Mouse (Mus musculus) adrenal gland, postnatal 4 days (tissue): ENCODE data around the gene Cyp4f39. TPM values are rescaled to one million over a fixed set of nuclear protein-coding genes. Genes with fewer than 3 reads are reported as not detected.
A peak's percentile ranks its signal among the peaks of the same experiment; 100 is the strongest.
"Not testable (repeated sequence)": the region's sequence is repeated elsewhere in the genome, so short reads cannot be mapped to it uniquely, and the experiment has no call there.

Experiments used
- DNase-seq, 2 experiments: peaks; one replicate each; pipeline ENCODE4 v3.0.0; 2021 to 2022; ENCODE audit warnings: low spot score in 2 of 2, mixed read lengths in 2 of 2
- total RNA-seq, 2 experiments: library from RNA; stranded (reverse); gene quantifications; 2 replicates each; pipeline ENCODE4 v1.2.3; 2021

Gene Cyp4f39
- total RNA-seq, 2 experiments from 2014 or later = 0.67 TPM; not detected in 1

DNA sequence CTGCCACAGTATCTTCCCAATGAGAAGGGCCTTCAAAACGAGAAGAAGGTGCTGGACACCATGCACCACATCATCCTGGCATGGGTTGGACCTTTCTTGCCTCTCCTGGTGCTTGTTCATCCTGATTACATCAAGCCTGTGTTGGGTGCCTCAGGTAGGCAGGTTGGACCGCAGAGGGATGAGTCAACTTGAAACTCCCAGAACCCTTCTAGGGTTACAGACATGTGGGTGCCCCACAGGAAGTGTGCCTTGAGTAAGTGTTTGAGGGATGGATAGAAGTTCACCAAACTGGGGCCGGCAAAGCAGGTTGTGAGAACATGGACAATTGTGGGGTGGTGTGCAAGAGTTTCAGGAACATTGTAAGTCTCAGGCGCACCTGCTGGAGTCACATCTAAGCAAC is 18.3 kb downstream of the Cyp4f39 start:
- DNase-seq = no peak

DNA sequence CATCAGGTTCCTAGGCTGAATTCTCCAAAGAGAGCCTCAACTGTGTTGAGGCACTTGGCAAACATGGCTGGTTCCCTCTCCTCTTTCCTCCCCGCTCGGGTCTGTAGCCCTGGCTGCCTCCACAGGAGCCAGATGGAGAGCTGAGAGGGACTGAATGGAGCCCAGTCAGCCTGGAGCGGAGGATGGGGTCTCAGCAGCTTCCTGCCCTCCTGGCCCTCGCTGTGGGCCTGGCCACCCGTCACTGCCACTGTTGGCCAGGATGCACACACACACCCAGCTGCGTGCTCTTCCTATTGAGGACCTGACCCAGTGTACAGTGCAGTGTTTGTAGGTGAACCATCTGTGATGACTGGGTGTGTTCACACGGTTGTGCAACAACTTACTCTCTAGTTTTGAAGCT is 19.7 kb downstream of the Cyp4f39 start:
- DNase-seq = no peak

DNA sequence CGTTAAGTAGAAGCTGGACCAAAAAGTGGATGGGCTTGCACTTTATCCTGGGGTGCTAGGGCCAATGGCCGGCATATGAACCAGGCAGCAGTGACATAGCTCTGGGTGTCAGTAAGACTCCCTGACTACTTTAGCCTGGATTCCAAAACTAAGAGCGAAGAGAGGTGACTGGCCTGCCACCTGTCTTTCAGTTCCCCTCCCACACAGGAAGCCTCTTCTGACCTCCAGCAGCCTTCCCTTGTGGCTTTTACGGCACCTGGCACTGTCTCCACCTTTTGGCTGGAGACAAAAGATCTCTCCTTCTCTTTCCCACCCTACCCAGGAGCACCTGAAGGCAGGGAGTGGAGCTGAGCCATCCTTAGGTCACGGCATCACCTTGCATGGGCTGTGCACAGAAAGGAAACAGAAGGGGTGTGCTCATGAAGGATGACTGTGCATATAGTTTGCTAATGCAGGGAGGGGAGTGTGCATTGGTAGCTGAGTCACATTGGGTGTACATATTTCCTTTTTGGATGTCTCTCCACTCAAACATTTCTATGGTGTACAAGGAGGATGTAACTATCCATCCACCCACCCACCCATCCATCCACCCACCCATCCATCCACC is 22.5 kb downstream of the Cyp4f39 start:
- no peak for DNase-seq

DNA sequence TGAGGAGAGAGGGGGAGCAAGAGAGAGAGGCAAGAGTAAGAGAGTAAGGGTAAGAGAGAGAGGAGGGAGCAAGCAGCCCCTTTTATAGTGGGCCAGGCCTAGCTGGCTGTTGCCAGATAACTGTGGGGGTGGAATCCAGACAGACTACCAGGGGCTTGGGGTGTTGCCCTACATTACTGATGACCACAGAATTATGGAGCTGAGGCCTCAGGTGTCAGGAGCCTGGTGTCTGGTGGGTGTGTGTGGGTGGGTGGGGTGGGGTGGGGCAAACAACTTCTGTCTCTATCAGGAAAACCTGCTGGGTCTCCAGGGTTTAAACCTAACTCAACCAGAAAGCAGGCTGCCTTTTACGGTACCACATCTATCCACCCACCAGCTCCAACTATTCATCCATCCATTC is 24.7 kb downstream of the Cyp4f39 start:
- DNase-seq = no peak

DNA sequence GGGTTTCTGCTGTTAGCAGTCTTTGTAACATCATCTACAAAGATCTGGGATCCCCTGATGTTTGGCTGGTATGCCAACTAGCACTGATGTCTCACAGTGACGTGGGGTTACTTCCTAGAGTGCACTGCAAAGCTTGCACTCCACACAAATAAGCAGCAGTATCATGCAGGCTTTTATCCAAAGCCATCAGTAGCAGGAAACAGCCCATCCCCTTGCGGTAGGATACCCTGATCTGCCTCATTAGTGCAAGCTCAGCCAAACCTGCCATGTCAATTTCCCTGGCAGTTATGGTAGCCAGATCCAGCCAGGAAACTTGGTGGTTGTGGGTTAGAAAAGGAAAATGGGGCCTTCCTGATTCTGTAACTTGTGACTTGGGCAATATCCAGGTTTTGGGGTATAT is 26.2 kb downstream of the Cyp4f39 start:
- no peak for DNase-seq

DNA sequence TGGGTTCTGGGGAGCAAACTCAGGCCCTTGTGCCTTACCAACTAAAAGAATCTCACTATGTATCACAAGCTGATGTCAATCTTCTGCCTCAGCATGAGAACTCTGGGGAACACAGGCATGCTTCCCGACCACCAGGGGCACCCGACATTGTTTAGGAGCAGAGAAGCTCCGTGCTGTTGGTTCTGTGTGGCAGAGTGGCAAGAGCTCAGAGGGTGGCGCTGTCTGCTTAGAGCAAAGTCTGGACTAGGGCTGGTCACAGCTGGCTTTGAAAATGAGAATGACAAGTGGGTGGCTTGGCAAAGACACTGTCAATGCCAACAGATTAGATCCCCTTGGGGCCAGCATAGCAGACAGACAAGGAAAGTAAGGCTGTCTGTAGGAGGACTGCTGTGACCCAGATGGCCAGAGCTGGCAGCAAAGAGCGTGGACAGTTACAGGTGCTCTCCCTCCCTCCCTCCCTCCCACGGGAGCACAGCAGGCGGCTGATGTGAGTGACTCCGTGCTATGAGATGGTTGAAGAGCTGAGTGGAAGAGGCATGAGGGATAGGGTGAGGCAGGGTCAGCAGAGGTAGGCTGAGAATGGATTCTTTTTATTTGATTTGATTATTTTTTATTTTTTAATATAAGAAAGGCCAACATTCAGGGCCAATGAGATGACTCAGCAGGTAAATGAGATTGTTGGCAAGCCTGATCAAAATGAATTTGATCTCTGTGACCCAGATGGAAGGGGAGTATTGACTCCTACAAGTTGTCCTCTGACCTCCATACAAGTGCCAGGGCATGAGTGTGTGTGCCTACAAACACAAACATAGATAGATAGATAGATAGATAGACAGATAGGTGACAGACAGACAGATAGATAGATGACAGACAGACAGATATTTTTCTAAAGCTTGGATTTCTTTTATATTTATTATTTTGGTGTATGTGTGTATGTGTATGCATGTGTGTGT is 27.3 kb downstream of the Cyp4f39 start:
- peak in 1 of 2 experiments; percentile 14 for DNase-seq

DNA sequence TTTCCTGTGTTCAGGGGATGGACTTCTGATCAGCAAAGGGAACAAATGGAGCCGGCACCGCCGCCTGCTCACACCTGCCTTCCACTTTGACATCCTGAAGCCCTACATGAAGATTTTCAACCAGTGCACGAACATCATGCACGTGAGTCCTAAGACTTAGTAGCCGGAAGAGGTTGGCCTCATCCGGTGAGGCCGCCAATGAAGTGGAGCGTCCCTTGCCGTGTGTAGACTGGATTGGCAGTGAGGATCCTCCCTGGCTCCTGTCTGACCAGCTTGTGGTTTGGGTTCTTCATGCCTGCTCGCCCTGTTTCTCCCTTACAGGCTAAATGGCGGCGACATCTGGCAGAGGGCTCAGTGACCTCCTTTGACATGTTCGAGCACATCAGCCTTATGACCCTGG is 29.2 kb downstream of the Cyp4f39 start:
- no peak for DNase-seq

DNA sequence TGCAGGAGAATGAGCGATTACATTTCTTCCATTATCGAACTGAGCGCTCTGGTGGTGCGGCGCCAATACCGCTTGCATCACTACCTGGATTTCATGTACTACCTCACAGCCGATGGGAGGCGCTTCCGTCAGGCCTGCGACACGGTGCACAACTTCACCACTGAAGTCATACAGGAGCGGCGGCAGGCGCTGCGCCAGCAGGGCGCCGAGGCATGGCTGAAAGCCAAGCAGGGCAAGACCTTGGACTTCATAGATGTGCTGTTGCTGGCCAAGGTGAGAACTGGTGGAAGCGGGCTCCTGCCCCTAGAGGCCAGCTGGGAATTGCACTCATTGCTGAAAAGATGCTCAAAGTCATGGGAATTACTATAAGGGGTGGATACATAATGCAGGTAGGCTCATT is 30.7 kb downstream of the Cyp4f39 start:
- peak; percentile 72 to 80 for DNase-seq

DNA sequence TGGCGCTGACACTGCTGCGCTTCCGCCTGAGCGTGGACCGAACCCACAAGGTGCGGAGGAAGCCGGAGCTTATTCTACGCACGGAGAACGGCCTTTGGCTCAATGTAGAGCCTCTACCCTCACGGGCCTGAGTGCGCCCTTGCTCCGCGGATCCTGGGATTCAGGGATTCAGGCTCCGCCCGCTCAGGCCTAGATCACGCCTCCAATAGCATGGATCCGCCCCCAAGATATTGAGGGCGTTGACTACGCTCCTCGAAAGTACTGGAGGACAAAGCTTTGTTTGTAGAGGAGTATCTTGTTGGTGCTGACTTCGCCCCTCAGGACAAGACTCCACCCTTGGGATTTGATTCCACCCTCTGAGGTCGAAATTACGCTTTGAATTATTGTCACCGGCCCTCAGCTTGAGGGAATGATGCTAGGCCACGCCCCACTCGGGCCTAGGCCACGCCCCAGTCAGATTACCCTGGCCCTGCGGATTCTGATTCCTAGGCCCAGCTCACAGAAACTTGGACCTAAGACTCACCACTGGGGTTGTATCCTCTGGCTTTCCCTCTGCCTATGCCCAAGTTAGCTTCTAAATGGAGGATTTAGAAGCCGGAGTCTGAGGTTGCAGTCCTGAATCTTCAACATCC is 39.9 kb downstream of the Cyp4f39 start:
- no peak for DNase-seq

DNA sequence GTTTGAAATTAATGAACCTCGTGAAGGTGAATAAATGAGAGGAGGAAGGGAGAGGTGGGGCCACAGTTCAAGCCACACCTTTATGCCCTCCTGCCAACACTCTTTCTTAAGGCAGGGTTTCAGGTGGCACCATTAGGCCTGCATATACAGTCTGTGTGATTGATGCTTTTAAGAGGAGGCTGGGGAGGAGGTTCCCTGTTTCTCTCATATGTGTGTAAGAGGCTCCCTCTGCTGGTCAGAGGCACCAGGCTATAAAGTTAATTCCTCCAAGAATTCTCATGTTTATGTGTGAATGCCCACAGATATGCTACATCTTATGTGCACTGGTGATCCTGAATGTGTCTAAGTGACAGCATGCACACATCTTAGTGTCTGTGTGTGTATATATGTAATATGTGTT is 42.1 kb downstream of the Cyp4f39 start:
- peak in 1 of 2 experiments; percentile 41 for DNase-seq

DNA sequence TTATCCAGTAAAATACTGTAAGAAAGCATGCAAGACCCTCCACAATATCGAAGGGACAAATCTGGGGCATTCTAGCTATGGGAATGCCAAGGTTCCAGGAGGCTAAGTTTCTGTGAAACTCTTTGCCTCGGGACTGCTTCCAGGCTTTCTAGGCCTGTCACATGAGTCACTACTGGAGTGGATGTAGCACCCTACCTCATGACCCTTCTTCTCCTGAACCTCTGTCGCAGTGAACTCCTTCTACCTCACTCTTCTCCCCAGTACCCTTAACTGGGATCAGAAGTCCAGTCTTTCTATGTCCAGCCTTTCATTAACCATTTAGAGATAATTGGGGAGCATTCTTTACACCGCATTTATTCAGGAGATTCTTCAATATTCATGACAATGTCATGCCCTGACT is 48.0 kb downstream of the Cyp4f39 start:
- not testable (repeated sequence) for DNase-seq

DNA sequence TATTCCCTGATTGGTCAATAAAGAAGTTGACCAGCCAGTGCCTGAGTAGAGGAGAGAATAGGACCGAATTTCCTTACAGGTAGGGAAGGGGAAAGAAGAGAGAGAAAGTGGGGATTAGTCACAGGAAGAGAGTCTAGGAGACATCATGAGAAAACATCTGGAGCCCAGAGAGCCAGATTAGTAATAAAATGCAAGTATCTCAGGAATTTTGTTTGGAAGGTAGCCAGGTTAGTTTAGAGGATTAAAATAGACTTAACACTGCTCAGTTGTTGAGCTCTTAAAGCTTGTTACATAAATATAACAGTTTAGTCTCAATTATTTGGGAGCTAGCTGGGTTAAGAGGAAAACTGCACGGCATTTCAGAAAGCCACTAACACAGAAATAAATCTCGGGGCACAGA is 48.5 kb downstream of the Cyp4f39 start:
- DNase-seq = no peak

DNA sequence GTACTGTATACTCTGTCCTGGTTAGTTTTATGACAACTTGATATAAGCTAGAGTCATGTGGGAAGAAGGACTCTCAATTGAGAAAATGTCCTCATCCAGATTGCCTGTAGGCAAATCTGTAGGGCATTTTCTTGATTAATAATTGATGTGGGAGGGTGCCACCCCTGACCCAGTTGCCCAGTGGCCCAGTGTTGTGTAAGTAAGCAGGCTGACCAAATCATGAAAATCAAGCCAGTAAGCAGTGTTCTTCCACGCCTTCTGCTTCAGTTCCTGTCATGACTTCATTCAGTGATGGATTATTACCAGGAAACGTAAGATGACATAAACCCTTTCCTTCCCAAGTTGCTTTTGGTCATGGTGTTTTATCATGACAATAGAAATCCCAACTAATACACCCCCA is 50.6 kb downstream of the Cyp4f39 start:
- no peak for DNase-seq

DNA sequence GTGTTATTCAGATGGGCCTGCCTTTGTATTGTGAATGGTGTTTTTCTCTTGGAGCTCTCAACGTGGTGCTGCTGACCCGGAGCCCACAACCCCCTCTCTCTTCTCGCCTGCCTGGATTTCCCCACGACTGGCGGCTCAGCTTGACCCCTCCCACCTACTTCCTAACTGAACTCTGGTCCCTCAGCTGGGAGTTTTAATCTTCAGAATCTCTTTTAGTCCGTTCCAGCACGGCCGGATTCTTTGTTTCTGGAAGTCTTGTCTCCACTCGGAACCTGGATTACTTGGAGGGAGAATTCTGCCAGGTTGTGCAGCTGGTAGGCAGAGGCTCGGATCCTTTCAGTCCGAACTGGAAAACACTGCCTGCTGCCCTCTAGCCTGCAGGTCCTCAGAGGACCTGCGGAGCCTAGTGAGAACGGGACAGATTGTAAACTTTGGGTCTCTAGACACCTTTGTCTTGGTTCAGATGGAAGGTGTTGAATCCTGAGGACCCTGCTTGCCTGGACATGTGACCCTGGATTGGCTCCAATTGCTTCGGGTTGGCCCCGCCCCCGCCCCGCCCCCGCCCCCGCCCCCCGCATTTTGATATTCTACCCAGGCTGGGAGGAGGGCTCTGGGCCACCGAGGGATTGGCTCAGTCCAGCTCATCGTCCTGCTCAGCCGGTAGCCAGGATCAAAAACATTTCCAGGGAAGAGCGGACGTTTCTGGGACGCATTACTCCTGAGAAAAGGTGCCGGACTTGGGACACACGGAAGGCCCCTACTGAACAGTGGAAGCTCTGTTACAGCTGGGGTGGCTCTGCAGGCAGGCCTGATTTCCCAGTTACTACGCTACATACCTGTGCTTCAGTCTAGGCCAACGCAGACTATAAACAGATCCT is 53.6 kb downstream of the Cyp4f39 start, which contains the start of gene Cyp4f17:
Gene Cyp4f17, plus strand, starts transcription at position 200 of the 878 bp plus-strand sequence.
- no peak for DNase-seq

DNA sequence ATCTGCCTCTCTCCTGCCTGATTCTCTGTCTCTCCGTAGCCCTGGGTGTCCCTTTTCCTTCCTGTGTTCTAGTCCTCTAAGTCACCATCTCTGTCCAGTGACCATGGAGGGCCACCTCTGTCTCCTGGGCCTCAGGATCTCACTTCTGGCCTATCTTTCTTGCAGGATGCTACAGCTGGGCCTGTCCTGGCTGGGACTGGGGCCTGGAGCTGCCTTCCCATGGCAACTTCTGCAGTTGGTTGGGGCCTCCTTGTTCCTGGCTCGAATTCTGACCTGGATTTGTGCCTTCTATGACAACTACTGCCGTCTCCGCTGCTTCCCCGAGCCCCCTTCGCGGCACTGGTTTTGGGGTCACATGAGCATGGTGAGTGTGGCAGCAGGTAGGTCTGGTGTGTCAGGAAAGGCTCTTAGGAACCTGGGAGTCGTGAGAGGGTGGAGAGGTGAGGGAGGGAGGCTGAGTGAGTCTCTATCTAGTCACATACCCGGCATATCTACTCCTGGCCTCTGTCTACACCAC is 54.3 kb downstream of the Cyp4f39 start:
- DNase-seq = no peak

DNA sequence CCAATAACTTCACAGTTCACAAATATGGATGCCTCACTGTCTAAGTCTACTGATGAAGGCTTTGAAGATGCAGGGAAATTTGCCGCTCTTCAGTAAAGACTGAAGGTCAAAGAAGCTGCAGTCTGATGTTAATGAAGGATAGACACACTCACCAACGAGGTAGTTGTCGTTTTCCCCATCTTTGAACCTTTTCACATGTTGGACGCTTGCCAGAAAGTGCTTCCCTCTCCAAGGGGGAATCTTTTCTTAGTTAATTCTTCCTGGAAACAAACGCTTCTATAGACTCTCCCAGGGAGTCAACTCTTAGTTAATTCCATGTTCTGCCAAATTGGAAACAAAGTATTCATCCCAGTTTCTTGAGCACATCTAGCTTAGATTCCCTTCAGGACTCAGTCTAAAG is 63.6 kb downstream of the Cyp4f39 start:
- no peak for DNase-seq

DNA sequence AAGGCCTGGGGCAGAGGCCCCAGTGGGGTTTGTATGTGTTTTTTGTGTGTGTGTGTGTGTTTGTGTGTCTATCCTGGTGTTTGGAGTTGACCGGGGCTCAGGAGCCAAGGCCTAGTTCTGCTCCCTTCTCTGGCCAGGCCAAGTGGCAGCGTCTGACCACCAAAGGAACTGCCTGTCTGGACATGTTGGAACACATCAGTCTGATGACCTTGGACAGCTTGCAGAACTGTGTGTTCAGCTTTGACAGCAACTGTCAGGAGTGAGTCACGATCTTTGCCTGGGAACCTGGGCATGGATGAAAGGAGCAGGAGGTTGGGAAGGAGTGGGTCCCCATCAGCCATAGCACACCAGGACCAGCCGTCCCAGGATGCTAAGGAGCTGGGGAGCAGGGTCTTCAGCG is 69.5 kb downstream of the Cyp4f39 start:
- no peak for DNase-seq

DNA sequence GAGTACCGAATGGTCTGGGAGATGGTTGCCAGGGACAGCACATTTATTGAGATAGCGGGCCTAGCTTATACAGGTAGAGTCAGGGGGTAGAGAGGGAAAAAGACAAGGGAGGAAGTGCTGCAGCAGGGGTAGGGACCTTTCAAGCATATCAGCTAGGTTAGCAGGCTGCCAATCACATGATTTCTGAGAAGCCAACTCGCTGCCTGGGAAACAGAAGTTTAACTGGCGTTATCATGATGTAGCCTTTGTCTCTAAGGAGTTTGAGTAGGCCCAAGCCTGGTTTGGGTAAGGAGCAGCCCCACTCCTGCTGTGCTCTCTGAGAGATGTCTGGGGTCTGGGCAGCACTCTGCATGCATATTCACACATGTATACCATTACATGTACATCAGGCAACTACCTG is 69.9 kb downstream of the Cyp4f39 start:
- DNase-seq = no peak

DNA sequence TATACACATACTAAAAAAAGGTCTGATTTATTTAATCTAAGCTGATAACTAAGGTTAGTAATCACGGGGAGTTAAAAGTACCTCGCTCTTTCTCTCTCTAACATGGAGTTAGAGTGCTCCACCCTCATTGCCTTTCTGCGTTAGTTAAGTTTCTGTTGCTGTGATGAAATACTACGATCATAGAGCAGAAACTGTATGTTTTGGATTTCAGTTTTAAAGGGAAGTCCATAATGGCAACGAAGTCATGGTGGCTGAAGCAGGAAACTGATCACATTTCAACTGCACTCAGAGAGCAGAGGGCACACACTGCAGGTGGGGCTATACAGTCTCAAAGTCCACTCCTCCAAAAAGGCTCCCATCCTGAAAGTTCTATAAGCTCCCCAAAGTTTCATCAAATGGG is 70.3 kb downstream of the Cyp4f39 start:
- DNase-seq = no peak

DNA sequence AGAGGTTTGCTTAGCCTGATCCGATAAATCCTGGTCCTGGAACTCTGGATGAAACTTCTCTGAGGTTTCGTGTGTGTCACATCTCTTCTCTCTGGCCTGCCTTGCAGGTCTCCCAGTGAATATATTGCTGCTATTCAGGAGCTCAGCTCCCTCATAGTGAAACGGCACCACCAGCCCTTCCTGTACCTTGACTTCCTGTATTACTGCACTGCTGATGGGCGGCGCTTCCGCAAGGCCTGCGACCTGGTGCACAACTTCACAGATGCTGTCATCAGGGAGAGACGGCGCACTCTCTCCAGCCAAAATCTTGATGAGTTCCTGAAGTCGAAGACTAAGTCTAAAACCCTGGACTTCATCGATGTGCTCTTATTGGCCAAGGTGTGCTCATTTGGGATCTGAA is 71.4 kb downstream of the Cyp4f39 start:
- DNase-seq = no peak

DNA sequence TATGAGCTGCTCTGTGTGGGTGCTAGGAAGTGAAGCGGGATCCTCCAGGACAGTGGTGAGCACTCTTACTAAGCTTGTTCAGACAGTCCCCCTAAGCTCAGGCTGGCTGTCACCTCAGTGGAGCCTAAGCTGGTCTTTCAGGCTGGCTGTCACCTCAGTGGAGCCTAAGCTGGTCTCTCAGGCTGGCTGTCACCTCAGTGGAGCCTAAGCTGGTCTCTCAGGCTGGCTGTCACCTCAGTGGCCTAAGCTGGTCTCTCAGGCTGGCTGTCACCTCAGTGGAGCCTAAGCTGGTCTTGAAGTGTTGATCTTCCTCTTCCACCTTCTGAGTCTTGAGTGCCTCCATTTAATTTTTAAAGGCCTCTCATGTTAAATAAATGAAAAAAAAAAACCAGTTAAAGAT is 73.8 kb downstream of the Cyp4f39 start:
- DNase-seq = not testable (repeated sequence)
